Mouse (Mus musculus) liver, embryonic 12.5 days (tissue): ENCODE results near the gene Itgb8. TPM values are rescaled to one million over a fixed set of nuclear protein-coding genes. Genes with fewer than 3 reads are reported as not detected.

Experiments
- ATAC-seq: fragments of 200-750 bp; cut with Nextera tagmentation; 2 replicates; pipeline ENCODE4 v1.8.0; 2017; ENCODE audit warnings: moderate number of reproducible peaks, mild to moderate bottlenecking, moderate library complexity
- H3K27ac ChIP-seq: fragments of 300-500 bp; sonication (generic); 2 replicates; pipeline ENCODE4 v1.5.1; 2016; ENCODE audit warnings: mild to moderate bottlenecking
- H3K27me3 ChIP-seq: fragments of 300-500 bp; sonication (generic); replicated peaks from 2 replicates; pipeline ENCODE4 v1.6.1; 2016; ENCODE audit warnings: mild to moderate bottlenecking, moderate library complexity
- H3K36me3 ChIP-seq: fragments of 300-500 bp; sonication (generic); 2 replicates; pipeline ENCODE4 v1.6.1; 2016; ENCODE audit warnings: mild to moderate bottlenecking, moderate library complexity
- H3K4me1 ChIP-seq: fragments of 300-500 bp; sonication (generic); 2 replicates; pipeline ENCODE4 v1.6.1; 2016
- H3K4me2 ChIP-seq: fragments of 300-500 bp; sonication (generic); 2 replicates; pipeline ENCODE4 v1.6.1; 2016; ENCODE audit warnings: mild to moderate bottlenecking, moderate library complexity
- H3K4me3 ChIP-seq: fragments of 300-500 bp; sonication (generic); 2 replicates; pipeline ENCODE4 v1.5.1; 2016; ENCODE audit warnings: mild to moderate bottlenecking, moderate library complexity
- H3K9ac ChIP-seq: fragments of 300-500 bp; sonication (generic); 2 replicates; pipeline ENCODE4 v1.6.1; 2016; ENCODE audit warnings: mild to moderate bottlenecking, moderate library complexity
- H3K9me3 ChIP-seq: fragments of 300-500 bp; sonication (generic); replicated peaks from 2 replicates; pipeline ENCODE4 v1.6.1; 2016; ENCODE audit warnings: mild to moderate bottlenecking, moderate library complexity
- WGBS: fragments of 180-500 bp; shearing (Covaris S2); methylation state at CpG from one replicate; pipeline ENCODE4 v1.1.7; 2016; ENCODE audit not compliant: insufficient replicate concordance; 5-methylcytosine and 5-hydroxymethylcytosine counted together
- polyA plus RNA-seq: library from polyadenylated mRNA; unstranded; fragments of >200 nt; fragmentation: Nextera tagmentation; extraction: Ambion mirVana; gene quantifications from 2 replicates; pipeline ENCODE4 v1.2.1, GENCODE M21; 2016

Gene Itgb8
- polyA plus RNA-seq, 1 experiment from 2014 or later, result 0.32 TPM

DNA sequence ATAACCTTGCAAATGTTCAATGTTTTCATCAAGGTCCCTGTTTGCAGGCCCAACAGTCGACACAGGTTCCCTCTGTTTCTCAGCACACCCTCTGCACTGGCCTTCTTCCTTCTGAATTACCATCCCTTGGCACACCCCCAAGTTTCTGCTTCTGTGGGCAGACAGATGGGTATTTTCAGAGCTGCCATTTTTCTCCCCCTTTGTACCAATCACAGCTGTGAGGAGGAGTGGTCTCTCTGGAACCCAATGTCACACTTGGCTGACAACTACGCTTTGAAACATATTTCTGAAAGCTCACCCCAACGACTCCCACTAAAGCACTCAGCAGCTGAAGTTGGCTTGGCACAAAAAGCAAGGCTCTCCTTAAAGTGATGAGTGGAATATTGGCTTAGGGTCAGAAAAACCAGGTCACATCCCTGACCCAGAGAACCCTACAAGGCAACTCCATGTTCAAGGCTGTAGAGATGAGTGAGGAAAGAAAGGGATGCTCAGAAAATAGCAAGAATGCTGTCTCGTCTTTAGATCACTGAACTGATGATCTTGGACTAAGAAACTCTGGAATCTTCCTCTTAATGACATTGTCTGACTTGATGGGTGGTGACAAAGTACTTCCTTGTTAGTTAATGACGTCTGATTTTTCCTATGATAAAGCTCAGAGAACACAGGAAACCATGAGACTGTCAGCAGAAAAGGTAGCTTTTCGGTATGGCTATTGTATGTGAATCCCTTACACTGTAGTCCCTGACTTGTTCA, 31.7 kb downstream of the Itgb8 start:
- 50% methylated on average over 6 of the region's 6 CpGs for WGBS

DNA sequence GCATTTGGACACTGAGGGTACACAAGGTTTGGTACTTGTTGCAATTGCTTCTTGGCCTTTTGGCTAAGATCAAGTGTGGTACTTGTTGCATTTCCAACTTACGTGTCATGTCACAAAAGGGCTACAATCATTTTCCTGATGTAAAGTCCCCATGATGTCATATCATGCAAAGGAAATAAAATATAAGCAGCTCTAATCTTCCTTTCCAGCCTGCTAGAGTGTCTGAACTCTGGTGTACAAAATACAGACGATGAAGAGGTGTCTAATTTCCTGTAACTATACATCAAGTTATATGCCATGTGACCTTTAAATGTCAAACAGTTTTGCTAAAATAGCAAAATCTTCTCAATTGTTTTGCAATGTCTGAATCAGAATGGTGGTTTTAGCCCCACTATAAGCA, 34.2 kb downstream of the Itgb8 start:
- no peak for ATAC-seq
- Histone ChIP-seq H3K27me3 (no peaks in the 10 kb centered on the region), H3K27ac (no peak overlapping the region), H3K9me3 (no peaks in the 10 kb centered on the region), H3K36me3 (no peaks in the 10 kb centered on the region), H3K4me3 (no peak overlapping the region), H3K9ac (no peak overlapping the region), H3K4me2 (no peak overlapping the region), H3K4me1 (no peaks in the 10 kb centered on the region)
- 69% methylated on average over 2 of the region's 2 CpGs for WGBS

More for the DNA sequence above, 31.7 kb downstream of the Itgb8 start:
- Histone ChIP-seq H3K9ac (no peak overlapping the region), H3K9me3 (no peaks in the 10 kb centered on the region), H3K4me1 (no peaks in the 10 kb centered on the region), H3K4me3 (no peak overlapping the region), H3K27ac (no peak overlapping the region), H3K27me3 (no peaks in the 10 kb centered on the region), H3K4me2 (no peak overlapping the region), H3K36me3 (no peaks in the 10 kb centered on the region)
- ATAC-seq, result no peak

DNA sequence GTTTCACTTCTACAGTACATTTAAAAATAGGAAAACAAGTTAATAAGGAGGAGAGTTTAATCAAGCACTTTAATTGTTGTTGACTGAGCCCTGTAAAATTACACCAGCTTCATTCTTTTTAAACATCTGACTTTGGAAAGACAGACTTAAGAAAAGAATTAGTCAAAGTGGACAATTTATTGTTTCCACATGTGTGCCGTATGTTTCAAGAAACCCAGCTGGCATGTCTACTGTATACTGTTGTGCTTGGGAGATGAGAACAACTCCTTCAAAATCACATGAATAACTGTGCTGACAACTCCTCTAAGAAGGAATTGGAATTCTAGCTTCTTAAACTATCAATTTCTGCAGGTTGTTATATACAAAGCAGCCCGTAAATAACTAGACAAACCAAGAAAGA, 35.8 kb downstream of the Itgb8 start:
- H3K27ac ChIP-seq, result no peak overlapping the region
- no peak overlapping the region for H3K9ac ChIP-seq
- no peak overlapping the region for H3K4me3 ChIP-seq
- H3K36me3 ChIP-seq, result no peaks in the 10 kb centered on the region
- no peak for ATAC-seq
- no peaks in the 10 kb centered on the region for H3K27me3 ChIP-seq
- H3K4me1 ChIP-seq, result no peaks in the 10 kb centered on the region
- 72% methylated on average over 2 of the region's 2 CpGs for WGBS
- no peaks in the 10 kb centered on the region for H3K9me3 ChIP-seq
- no peak overlapping the region for H3K4me2 ChIP-seq

DNA sequence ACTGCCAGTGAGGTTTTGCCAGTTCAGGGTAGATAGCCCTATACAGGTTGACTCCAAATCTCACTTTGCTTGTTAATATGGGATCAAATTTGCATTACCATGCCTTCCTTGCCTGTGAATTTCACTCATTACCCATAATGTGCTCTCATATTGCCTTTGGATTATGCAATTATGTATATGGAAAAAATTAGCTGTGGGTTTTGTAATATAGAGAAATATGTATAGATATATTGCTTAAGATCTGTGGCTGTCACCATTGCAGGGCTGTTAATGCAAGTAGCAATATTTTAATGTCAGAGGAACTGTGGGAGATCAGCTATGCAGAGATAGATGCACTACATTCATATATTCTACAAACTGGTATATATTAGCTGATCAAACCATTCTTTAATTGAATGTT, 43.5 kb downstream of the Itgb8 start:
- no peaks in the 10 kb centered on the region for H3K36me3 ChIP-seq
- H3K9me3 ChIP-seq, result no peaks in the 10 kb centered on the region
- H3K9ac ChIP-seq, result no peak overlapping the region
- H3K27me3 ChIP-seq, result no peaks in the 10 kb centered on the region
- no peak overlapping the region for H3K27ac ChIP-seq
- ATAC-seq, result no peak
- H3K4me3 ChIP-seq, result no peak overlapping the region
- H3K4me1 ChIP-seq, result no peaks in the 10 kb centered on the region
- H3K4me2 ChIP-seq, result no peak overlapping the region

DNA sequence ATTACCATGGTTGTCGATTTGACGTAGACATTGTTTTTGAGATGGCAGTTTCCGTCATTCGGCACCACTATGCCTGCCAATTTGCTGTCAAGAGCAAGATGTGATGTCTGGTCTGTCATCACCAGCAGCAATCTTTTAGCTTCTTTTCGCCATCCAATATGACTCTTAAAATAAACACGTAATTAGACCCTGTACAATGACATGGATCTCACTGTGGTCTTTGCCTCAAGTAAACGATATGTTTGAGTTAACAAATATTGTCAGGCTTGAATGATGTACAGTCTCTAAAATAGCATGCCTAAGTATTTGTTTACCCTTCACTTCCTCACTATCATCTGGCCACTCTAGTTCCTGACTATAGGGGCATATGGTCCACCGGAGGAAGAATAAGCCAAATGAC, 48.8 kb downstream of the Itgb8 start:
- H3K4me3 ChIP-seq, result no peak overlapping the region
- H3K36me3 ChIP-seq, result no peaks in the 10 kb centered on the region
- WGBS, result 73% methylated on average over 8 of the region's 8 CpGs
- H3K4me2 ChIP-seq, result no peak overlapping the region
- H3K4me1 ChIP-seq, result no peaks in the 10 kb centered on the region
- H3K9me3 ChIP-seq, result no peaks in the 10 kb centered on the region
- H3K9ac ChIP-seq, result no peak overlapping the region
- H3K27ac ChIP-seq, result no peak overlapping the region
- no peak for ATAC-seq
- no peaks in the 10 kb centered on the region for H3K27me3 ChIP-seq

- Histone ChIP-seq H3K4me1 (no peaks in the 10 kb centered on the region), H3K9me3 (no peaks in the 10 kb centered on the region), H3K27ac (no peak overlapping the region), H3K36me3 (no peaks in the 10 kb centered on the region), H3K4me3 (no peak overlapping the region), H3K4me2 (no peak overlapping the region), H3K9ac (no peak overlapping the region), H3K27me3 (no peaks in the 10 kb centered on the region)
- no peak for ATAC-seq
- WGBS, result 60% methylated on average over 1 of the region's 1 CpGs
Observed at GRCm38 (mm10) chr12:119185441-119185840, 53.2 kb downstream of the Itgb8 start.

- ATAC-seq, result no peak
Observed at GRCm38 (mm10) chr12:119182215-119182924, 56.2 kb downstream of the Itgb8 start.

GRCm38 (mm10) chr12:119176017-119176416, 62.6 kb downstream of the Itgb8 start:
- H3K9me3 ChIP-seq, result no peaks in the 10 kb centered on the region
- no peak for ATAC-seq
- H3K4me2 ChIP-seq, result no peak overlapping the region
- no peak overlapping the region for H3K9ac ChIP-seq
- H3K4me1 ChIP-seq, result no peaks in the 10 kb centered on the region
- WGBS, result 66% methylated on average over 2 of the region's 2 CpGs
- H3K27me3 ChIP-seq, result no peaks in the 10 kb centered on the region
- no peak overlapping the region for H3K4me3 ChIP-seq
- H3K36me3 ChIP-seq, result no peaks in the 10 kb centered on the region
- no peak overlapping the region for H3K27ac ChIP-seq

More at GRCm38 (mm10) chr12:119182215-119182924, 56.2 kb downstream of the Itgb8 start:
- no peak overlapping the region for H3K27ac ChIP-seq
- no peaks in the 10 kb centered on the region for H3K9me3 ChIP-seq
- WGBS, result 65% methylated on average over 2 of the region's 2 CpGs
- no peaks in the 10 kb centered on the region for H3K27me3 ChIP-seq
- no peak overlapping the region for H3K9ac ChIP-seq
- no peaks in the 10 kb centered on the region for H3K36me3 ChIP-seq
- H3K4me3 ChIP-seq, result no peak overlapping the region
- H3K4me1 ChIP-seq, result no peaks in the 10 kb centered on the region
- no peak overlapping the region for H3K4me2 ChIP-seq

GRCm38 (mm10) chr12:119169828-119170539, 68.6 kb downstream of the Itgb8 start:
- no peak for ATAC-seq
- Histone ChIP-seq H3K27me3 (no peaks in the 10 kb centered on the region), H3K27ac (no peak overlapping the region), H3K9ac (no peak overlapping the region), H3K4me1 (no peaks in the 10 kb centered on the region), H3K4me3 (no peak overlapping the region), H3K9me3 (no peaks in the 10 kb centered on the region), H3K4me2 (no peak overlapping the region), H3K36me3 (no peaks in the 10 kb centered on the region)
- 68% methylated on average over 4 of the region's 4 CpGs for WGBS

DNA sequence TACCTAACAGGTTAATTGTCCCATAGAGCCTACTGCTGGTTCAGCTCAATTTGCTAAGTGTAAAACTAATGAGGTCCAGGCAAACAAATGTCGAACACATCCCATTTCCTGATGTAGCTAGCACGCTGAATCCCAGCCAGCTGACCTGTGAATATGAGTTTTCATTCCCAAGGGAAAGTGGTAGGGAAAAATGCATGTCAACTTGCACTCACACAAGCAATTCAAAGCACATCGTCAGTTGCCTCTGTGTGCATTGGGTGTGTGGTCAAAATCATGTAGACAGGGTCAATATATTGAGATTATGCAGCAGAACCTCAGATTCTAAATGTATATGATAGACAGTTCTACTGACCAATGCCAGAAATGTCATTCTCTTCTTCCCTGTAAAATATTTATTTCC, 69.5 kb downstream of the Itgb8 start:
- Histone ChIP-seq H3K4me3 (no peak overlapping the region), H3K4me2 (no peak overlapping the region), H3K4me1 (no peaks in the 10 kb centered on the region), H3K9ac (no peak overlapping the region), H3K27me3 (no peaks in the 10 kb centered on the region), H3K36me3 (no peaks in the 10 kb centered on the region), H3K9me3 (no peaks in the 10 kb centered on the region), H3K27ac (no peak overlapping the region)
- 65% methylated on average over 3 of the region's 3 CpGs for WGBS
- ATAC-seq, result no peak

GRCm38 (mm10) chr12:119165115-119165514, 73.5 kb downstream of the Itgb8 start:
- no peak for ATAC-seq
- no peaks in the 10 kb centered on the region for H3K27me3 ChIP-seq
- no peak overlapping the region for H3K4me2 ChIP-seq
- no peaks in the 10 kb centered on the region for H3K9me3 ChIP-seq
- no peak overlapping the region for H3K4me3 ChIP-seq
- no peak overlapping the region for H3K9ac ChIP-seq
- no peaks in the 10 kb centered on the region for H3K36me3 ChIP-seq
- H3K4me1 ChIP-seq, result no peaks in the 10 kb centered on the region
- WGBS, result 54% methylated on average over 2 of the region's 2 CpGs
- H3K27ac ChIP-seq, result no peak overlapping the region

- 58% methylated on average over 1 of the region's 1 CpGs for WGBS
- no peak for ATAC-seq
- H3K9ac ChIP-seq, result no peak overlapping the region
- no peaks in the 10 kb centered on the region for H3K27me3 ChIP-seq
- no peak overlapping the region for H3K4me2 ChIP-seq
- no peaks in the 10 kb centered on the region for H3K4me1 ChIP-seq
- H3K36me3 ChIP-seq, result no peaks in the 10 kb centered on the region
- no peaks in the 10 kb centered on the region for H3K9me3 ChIP-seq
- H3K4me3 ChIP-seq, result no peak overlapping the region
- no peak overlapping the region for H3K27ac ChIP-seq
Observed at GRCm38 (mm10) chr12:119164672-119165071, 73.9 kb downstream of the Itgb8 start.
